Mouse (Mus musculus): ENCODE results near the gene AC124502.3. TPM values are rescaled to one million over a fixed set of nuclear protein-coding genes. Genes with fewer than 3 reads are reported as not detected.
A peak's percentile ranks its signal among the peaks of the same experiment; 100 is the strongest.

Gene AC124502.3
- 0.61 and 0.98 TPM in 2 replicates for polyA plus RNA-seq (2012; rRNA removed)

DNA sequence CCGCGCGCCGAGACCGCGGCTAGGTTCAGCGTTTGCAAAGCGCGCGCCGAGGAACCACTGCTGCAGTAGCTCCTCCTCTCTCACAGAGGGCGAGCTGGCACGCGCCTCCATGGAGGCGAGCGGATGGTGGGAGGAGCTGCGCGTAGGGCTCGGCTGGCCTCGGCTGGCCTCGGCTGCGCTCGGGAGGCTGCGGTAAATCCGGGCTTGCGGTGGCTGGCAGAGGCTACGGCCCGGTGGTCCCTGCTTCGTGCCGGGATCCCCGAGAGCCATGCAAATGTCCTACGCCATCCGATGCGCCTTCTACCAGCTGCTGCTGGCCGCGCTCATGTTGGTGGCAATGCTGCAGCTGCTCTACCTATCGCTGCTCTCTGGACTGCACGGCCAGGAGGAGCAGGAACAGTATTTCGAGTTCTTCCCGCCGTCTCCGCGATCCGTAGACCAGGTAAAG lies at the start of gene AC124502.3, which contains the start of gene B4gat1:
Gene AC124502.3, plus strand, starts transcription at position 183 of the 448 bp plus-strand sequence.
Gene B4gat1, plus strand, starts transcription at position 118 of the 448 bp plus-strand sequence.
- Histone ChIP-seq H3K4me3 (ENCODE audit: control insufficient read depth, low read depth, low read length) (peak within 1 kb of the TSS; percentile 87), H3K27me3 (ENCODE audit: control insufficient read depth, insufficient read depth, low read length) (no peaks in the 10 kb centered on the region), H3K4me1 (ENCODE audit: control insufficient read depth, insufficient read depth, low read length) (peaks cover 14% of the 10 kb centered on the region), H3K27ac (ENCODE audit: control insufficient read depth, insufficient read depth, low read depth, low read length) (no peak within 1 kb of the TSS; the same call in 1 of the 2 replicates), H3K36me3 (ENCODE audit: control insufficient read depth, insufficient read depth, low read length) (no peaks in the 10 kb centered on the region)
- no peak; the same call in 1 of the 2 replicates for TF ChIP-seq CTCF (IDR thresholded peaks at IDR 0.05; ENCODE audit: control insufficient read depth, insufficient read depth, insufficient replicate concordance, low read depth, low read length)
- TF ChIP-seq POLR2A (IDR thresholded peaks at IDR 0.05; ENCODE audit: control insufficient read depth, low read depth, low read length), result peak; percentile 23; the same call in 1 of the 2 replicates

DNA sequence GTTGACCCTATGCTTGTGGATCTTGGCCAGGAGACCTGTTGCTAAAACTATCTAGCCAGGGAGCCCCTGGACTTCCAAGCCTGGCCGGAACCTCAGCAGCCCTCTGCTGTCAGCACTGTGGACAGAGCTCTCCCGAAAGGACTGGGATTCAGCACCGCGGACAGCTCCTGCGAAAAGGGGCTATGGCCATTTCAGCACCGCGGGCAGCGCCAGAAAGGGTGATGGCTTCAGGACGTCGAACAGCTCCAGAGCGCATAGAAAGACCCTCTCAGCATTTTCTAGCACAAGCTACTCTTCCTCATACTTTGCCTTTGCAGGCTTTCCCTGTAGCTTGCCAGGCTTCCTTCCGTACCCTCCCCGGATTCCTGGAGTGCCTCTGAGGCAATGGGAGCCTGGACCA lies 49.7 kb upstream of the AC124502.3 start:
- Histone ChIP-seq H3K36me3 (ENCODE audit: control insufficient read depth, insufficient read depth, low read length) (no peaks in the 10 kb centered on the region), H3K27me3 (ENCODE audit: control insufficient read depth, insufficient read depth, low read length) (no peaks in the 10 kb centered on the region), H3K27ac (ENCODE audit: control insufficient read depth, insufficient read depth, low read depth, low read length) (no peak overlapping the region), H3K4me1 (ENCODE audit: control insufficient read depth, insufficient read depth, low read length) (peaks cover 15% of the 10 kb centered on the region), H3K4me3 (ENCODE audit: control insufficient read depth, low read depth, low read length) (no peak overlapping the region)
- TF ChIP-seq CTCF (IDR thresholded peaks at IDR 0.05; ENCODE audit: control insufficient read depth, insufficient read depth, insufficient replicate concordance, low read depth, low read length), result peak; percentile 40; the same call in 1 of the 2 replicates
- no peak for TF ChIP-seq POLR2A (IDR thresholded peaks at IDR 0.05; ENCODE audit: control insufficient read depth, low read depth, low read length)

DNA sequence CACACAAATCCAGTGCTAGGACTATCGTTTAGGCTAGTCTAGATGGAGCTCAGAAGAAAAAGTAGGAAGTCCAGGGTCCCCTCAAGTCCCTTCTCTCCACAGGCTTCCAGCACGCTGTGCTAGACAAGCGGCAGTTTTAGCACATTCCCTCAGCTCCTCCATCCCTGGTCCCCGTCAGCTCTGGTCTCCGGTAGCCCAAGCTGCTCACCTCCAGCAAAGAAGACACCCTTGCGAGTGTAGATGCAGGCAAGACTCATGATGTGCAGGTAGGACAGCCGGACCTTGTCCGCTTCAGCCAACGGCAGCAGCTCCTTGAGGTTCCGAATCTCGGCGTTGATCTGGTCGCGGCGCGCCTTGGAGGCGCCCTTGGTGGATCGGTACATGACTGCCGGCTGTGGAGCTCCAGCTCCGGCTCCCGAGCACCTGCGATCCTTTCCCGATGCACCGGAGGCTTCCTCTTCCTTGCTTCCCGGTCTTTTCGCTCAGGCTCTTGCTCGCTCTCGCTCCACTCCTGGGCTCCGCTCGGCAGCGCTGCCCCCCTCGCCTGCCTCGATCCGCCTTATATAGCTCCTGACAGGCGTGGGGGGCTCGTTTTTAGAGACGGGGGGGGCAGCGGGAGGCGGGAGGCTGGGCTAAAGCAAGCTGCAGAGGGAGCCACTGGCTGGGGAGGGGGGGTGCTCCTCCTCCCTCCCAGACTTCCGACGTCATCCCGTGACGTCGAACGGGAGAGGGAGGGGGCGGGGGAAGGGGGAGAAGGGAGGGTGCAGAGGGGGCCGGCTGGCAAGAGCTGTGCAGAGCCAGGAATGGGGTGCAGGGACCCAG lies 49.0 kb upstream of the AC124502.3 start:
- Histone ChIP-seq H3K4me3 (ENCODE audit: control insufficient read depth, low read depth, low read length) (peak overlapping the region; percentile 35; the same call in 1 of the 2 replicates), H3K27me3 (ENCODE audit: control insufficient read depth, insufficient read depth, low read length) (no peaks in the 10 kb centered on the region), H3K36me3 (ENCODE audit: control insufficient read depth, insufficient read depth, low read length) (no peaks in the 10 kb centered on the region), H3K27ac (ENCODE audit: control insufficient read depth, insufficient read depth, low read depth, low read length) (no peak overlapping the region), H3K4me1 (ENCODE audit: control insufficient read depth, insufficient read depth, low read length) (peaks cover 12% of the 10 kb centered on the region)
- no peak for TF ChIP-seq POLR2A (IDR thresholded peaks at IDR 0.05; ENCODE audit: control insufficient read depth, low read depth, low read length)
- TF ChIP-seq CTCF (IDR thresholded peaks at IDR 0.05; ENCODE audit: control insufficient read depth, insufficient read depth, insufficient replicate concordance, low read depth, low read length), result no peak

DNA sequence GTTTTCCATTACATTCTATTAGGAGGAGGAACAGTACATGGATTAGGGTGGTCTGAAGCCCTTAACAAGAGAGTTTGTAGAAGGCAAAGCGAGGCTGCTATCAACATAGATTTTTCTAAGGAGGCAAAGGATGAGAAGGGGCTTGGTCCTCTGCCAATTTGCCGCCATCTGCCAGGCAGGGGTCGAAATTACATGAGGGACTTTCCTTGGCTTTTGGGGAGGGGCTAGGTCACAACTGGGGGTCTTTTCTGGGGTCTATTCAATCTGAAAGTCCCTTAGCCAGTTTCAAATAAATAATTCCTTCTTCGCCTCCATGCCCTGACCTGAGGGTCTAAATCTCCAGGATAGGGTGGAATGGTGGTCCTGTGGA lies 48.5 kb upstream of the AC124502.3 start, which contains the start of gene Npas4:
Gene Npas4, minus strand, starts transcription at position 61 of the 370 bp plus-strand sequence.
- H3K4me1 ChIP-seq (ENCODE audit: control insufficient read depth, insufficient read depth, low read length), result peaks cover 12% of the 10 kb centered on the region
- no peaks in the 10 kb centered on the region for H3K36me3 ChIP-seq (ENCODE audit: control insufficient read depth, insufficient read depth, low read length)
- TF ChIP-seq CTCF (IDR thresholded peaks at IDR 0.05; ENCODE audit: control insufficient read depth, insufficient read depth, insufficient replicate concordance, low read depth, low read length) (no peak), POLR2A (IDR thresholded peaks at IDR 0.05; ENCODE audit: control insufficient read depth, low read depth, low read length) (no peak)
- H3K27me3 ChIP-seq (ENCODE audit: control insufficient read depth, insufficient read depth, low read length), result no peaks in the 10 kb centered on the region
- no peak within 1 kb of the TSS for H3K27ac ChIP-seq (ENCODE audit: control insufficient read depth, insufficient read depth, low read depth, low read length)
- H3K4me3 ChIP-seq (ENCODE audit: control insufficient read depth, low read depth, low read length), result peak within 1 kb of the TSS; percentile 35; the same call in 1 of the 2 replicates

DNA sequence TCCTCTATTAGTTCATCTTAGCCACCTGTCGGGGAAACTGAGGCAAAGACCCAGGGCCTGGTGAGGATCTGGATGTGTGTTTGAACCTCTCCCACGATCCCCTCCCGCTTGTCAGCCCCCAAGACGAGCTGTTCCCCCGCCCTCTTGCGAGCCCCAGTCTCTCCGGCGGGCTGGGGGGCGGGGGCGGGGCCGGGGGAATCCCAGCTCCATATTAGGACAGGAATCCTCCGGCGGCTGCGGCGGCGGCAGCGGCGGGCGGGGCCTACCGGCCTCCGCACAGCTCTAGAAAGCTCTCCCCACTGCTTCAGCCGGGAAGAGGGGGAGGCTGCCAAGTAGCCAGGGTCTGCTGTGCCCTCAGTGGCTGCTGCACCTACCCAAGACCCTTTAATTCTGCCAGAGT lies 48.0 kb upstream of the AC124502.3 start:
- Histone ChIP-seq H3K27me3 (ENCODE audit: control insufficient read depth, insufficient read depth, low read length) (no peaks in the 10 kb centered on the region), H3K4me1 (ENCODE audit: control insufficient read depth, insufficient read depth, low read length) (peaks cover 12% of the 10 kb centered on the region), H3K4me3 (ENCODE audit: control insufficient read depth, low read depth, low read length) (no peak overlapping the region), H3K36me3 (ENCODE audit: control insufficient read depth, insufficient read depth, low read length) (no peaks in the 10 kb centered on the region), H3K27ac (ENCODE audit: control insufficient read depth, insufficient read depth, low read depth, low read length) (no peak overlapping the region)
- TF ChIP-seq POLR2A (IDR thresholded peaks at IDR 0.05; ENCODE audit: control insufficient read depth, low read depth, low read length) (no peak), CTCF (IDR thresholded peaks at IDR 0.05; ENCODE audit: control insufficient read depth, insufficient read depth, insufficient replicate concordance, low read depth, low read length) (no peak)

DNA sequence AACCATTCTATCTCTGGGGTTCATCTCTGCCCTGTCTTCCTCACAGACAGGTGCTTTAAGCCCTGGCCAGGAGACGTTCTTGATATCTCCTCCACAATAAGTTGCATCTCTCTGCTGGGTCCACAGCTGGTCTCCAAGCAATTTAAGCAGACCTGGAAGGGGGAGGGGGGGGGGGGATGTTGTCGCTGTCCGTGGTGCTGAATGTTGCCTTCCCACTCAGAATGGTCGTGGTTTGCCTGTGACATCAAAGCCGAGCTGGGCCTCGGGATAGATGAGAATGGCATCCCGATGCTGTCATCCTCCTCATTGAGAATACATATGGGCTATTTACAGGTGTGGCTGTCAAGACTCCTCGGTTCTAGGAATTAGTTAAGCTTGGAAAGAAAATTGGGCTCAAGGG lies 46.3 kb upstream of the AC124502.3 start:
- no peak overlapping the region for H3K27ac ChIP-seq (ENCODE audit: control insufficient read depth, insufficient read depth, low read depth, low read length)
- H3K27me3 ChIP-seq (ENCODE audit: control insufficient read depth, insufficient read depth, low read length), result no peaks in the 10 kb centered on the region
- H3K36me3 ChIP-seq (ENCODE audit: control insufficient read depth, insufficient read depth, low read length), result no peaks in the 10 kb centered on the region
- no peak overlapping the region for H3K4me3 ChIP-seq (ENCODE audit: control insufficient read depth, low read depth, low read length)
- TF ChIP-seq POLR2A (IDR thresholded peaks at IDR 0.05; ENCODE audit: control insufficient read depth, low read depth, low read length), result no peak
- TF ChIP-seq CTCF (IDR thresholded peaks at IDR 0.05; ENCODE audit: control insufficient read depth, insufficient read depth, insufficient replicate concordance, low read depth, low read length), result no peak
- H3K4me1 ChIP-seq (ENCODE audit: control insufficient read depth, insufficient read depth, low read length), result peaks cover 12% of the 10 kb centered on the region

DNA sequence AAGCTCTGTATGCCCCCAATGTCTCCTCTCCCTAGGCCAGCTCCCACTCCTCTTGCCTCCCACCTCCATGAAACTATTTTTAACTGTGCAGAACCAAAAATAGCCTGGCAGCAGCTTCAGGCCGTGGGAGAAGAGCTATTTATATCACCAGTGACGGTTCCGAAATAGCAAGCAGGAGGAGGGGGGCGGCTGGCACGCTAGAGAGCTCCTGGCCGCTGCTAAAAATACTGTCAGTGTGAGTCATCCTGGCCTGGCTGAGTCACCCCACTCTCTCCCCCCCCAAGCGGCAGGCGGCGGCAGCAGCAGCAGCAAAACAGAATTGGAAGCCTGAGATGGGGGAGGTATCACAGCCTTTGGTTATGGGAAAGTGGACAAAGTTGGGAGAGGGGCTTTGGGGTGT lies 45.8 kb upstream of the AC124502.3 start:
- no peaks in the 10 kb centered on the region for H3K27me3 ChIP-seq (ENCODE audit: control insufficient read depth, insufficient read depth, low read length)
- TF ChIP-seq POLR2A (IDR thresholded peaks at IDR 0.05; ENCODE audit: control insufficient read depth, low read depth, low read length), result no peak
- TF ChIP-seq CTCF (IDR thresholded peaks at IDR 0.05; ENCODE audit: control insufficient read depth, insufficient read depth, insufficient replicate concordance, low read depth, low read length), result no peak

More for the DNA sequence above, 45.8 kb upstream of the AC124502.3 start:
- Histone ChIP-seq H3K36me3 (ENCODE audit: control insufficient read depth, insufficient read depth, low read length) (no peaks in the 10 kb centered on the region), H3K27ac (ENCODE audit: control insufficient read depth, insufficient read depth, low read depth, low read length) (no peak overlapping the region), H3K4me1 (ENCODE audit: control insufficient read depth, insufficient read depth, low read length) (peaks cover 12% of the 10 kb centered on the region), H3K4me3 (ENCODE audit: control insufficient read depth, low read depth, low read length) (no peak overlapping the region)
